Mouse (Mus musculus) gastrocnemius, adult 2 months (tissue): ENCODE data around the gene Mvd. TPM values are rescaled to one million over a fixed set of nuclear protein-coding genes. Genes with fewer than 3 reads are reported as not detected.

Experiments
- DNase-seq: peaks from one replicate; pipeline ENCODE4 v3.0.0; 2022
- H3K27ac ChIP-seq: fragments of 200-600 bp; 2 replicates; pipeline ENCODE4 v1.8.1; 2022; ENCODE audit warnings: mild to moderate bottlenecking
- H3K4me3 ChIP-seq: fragments of 200-600 bp; 2 replicates; pipeline ENCODE4 v1.8.1; 2022; ENCODE audit warnings: mild to moderate bottlenecking, moderate library complexity
- CTCF ChIP-seq: fragments of 200-600 bp; IDR thresholded peaks from 2 replicates; pipeline ENCODE4 v1.8.1; 2022; ENCODE audit warnings: antibody characterized with exemption, mild to moderate bottlenecking, moderate library complexity
- intact Hi-C: fragments of 180-260 bp; cut with DNase I; formaldehyde crosslinking; loops from one replicate; pipeline ENCODE4 v1.15.1; 2025
- total RNA-seq, 2 experiments: library from RNA; stranded (reverse); gene quantifications; 2 replicates each; pipeline ENCODE4 v1.2.3; 2021

Gene Mvd
- total RNA-seq, 2 experiments from 2014 or later, result 5.1 to 6.4 TPM

GRCm38 (mm10) chr8:122431694-122432442 is 11.4 kb downstream of the Mvd start:
- peak overlapping the region; percentile 85 for H3K27ac ChIP-seq
- TF ChIP-seq CTCF, result no peak
- intact Hi-C loops, result no loop called here
- no peak for DNase-seq
- peak overlapping the region; percentile 85 for H3K4me3 ChIP-seq

GRCm38 (mm10) chr8:122430646-122431045 is 12.6 kb downstream of the Mvd start:
- DNase-seq, result no peak
- intact Hi-C loops, result no loop called here
- Histone ChIP-seq H3K4me3 (no peak overlapping the region), H3K27ac (no peak overlapping the region)
- no peak for TF ChIP-seq CTCF

GRCm38 (mm10) chr8:122430058-122430636 is 13.1 kb downstream of the Mvd start:
- DNase-seq, result no peak
- intact Hi-C loops, result no loop called here

GRCm38 (mm10) chr8:122428163-122428562 is 15.1 kb downstream of the Mvd start:
- DNase-seq, result no peak
- no peak overlapping the region for H3K27ac ChIP-seq
- H3K4me3 ChIP-seq, result no peak overlapping the region
- no peak for TF ChIP-seq CTCF
- intact Hi-C loops, result no loop called here

More at GRCm38 (mm10) chr8:122430058-122430636, 13.1 kb downstream of the Mvd start:
- no peak for TF ChIP-seq CTCF
- Histone ChIP-seq H3K27ac (no peak overlapping the region; the same call in 1 of the 2 replicates), H3K4me3 (no peak overlapping the region)

GRCm38 (mm10) chr8:122427607-122428006 is 15.6 kb downstream of the Mvd start:
- no peak for DNase-seq
- intact Hi-C loops, result no loop called here
- Histone ChIP-seq H3K4me3 (no peak overlapping the region), H3K27ac (no peak overlapping the region)
- TF ChIP-seq CTCF, result no peak

- DNase-seq, result no peak
- intact Hi-C loops, result no loop called here
- no peak for TF ChIP-seq CTCF
- Histone ChIP-seq H3K27ac (no peak overlapping the region), H3K4me3 (no peak overlapping the region)
These were observed 17.1 kb downstream of the Mvd start for GRCm38 (mm10) chr8:122426145-122426544.

- TF ChIP-seq CTCF, result no peak
- H3K4me3 ChIP-seq, result no peak overlapping the region
- intact Hi-C loops, result no loop called here
- peak overlapping the region; percentile 49 for H3K27ac ChIP-seq
- peak; percentile 65 for DNase-seq
These were observed 19.6 kb downstream of the Mvd start for GRCm38 (mm10) chr8:122423659-122424058.

- peak overlapping the region; percentile 20; the same call in 1 of the 2 replicates for H3K27ac ChIP-seq
These were observed 20.0 kb downstream of the Mvd start for GRCm38 (mm10) chr8:122423217-122423616.

GRCm38 (mm10) chr8:122421376-122422070 is 21.7 kb downstream of the Mvd start, which contains the start of gene Il17c:
Il17c (plus strand) TSS chr8:122422020.
- no peak for DNase-seq

More at GRCm38 (mm10) chr8:122423217-122423616, 20.0 kb downstream of the Mvd start:
- no peak for TF ChIP-seq CTCF
- DNase-seq, result no peak
- no peak overlapping the region for H3K4me3 ChIP-seq
- intact Hi-C loops, result no loop called here

GRCm38 (mm10) chr8:122419881-122420555 is 23.2 kb downstream of the Mvd start:
- H3K4me3 ChIP-seq, result no peak overlapping the region
- no peak overlapping the region for H3K27ac ChIP-seq
- no peak for DNase-seq
- intact Hi-C loops, result no loop called here
- no peak for TF ChIP-seq CTCF

More at GRCm38 (mm10) chr8:122421376-122422070, 21.7 kb downstream of the Mvd start, which contains the start of gene Il17c:
- intact Hi-C loops, result no loop called here
- no peak within 1 kb of the TSS for H3K4me3 ChIP-seq
- no peak within 1 kb of the TSS for H3K27ac ChIP-seq
- TF ChIP-seq CTCF, result no peak

GRCm38 (mm10) chr8:122415554-122415953 is 27.7 kb downstream of the Mvd start:
- TF ChIP-seq CTCF, result no peak
- Histone ChIP-seq H3K27ac (no peak overlapping the region), H3K4me3 (no peak overlapping the region)
- no peak for DNase-seq
- intact Hi-C loops, result no loop called here

- intact Hi-C loops, result no loop called here
- TF ChIP-seq CTCF, result no peak
These were observed 28.9 kb downstream of the Mvd start for GRCm38 (mm10) chr8:122414311-122414710.

More at GRCm38 (mm10) chr8:122414311-122414710, 28.9 kb downstream of the Mvd start:
- no peak overlapping the region for H3K27ac ChIP-seq
- H3K4me3 ChIP-seq, result no peak overlapping the region
- DNase-seq, result no peak
